Mouse (Mus musculus) bone marrow, adult 2 months (tissue): ENCODE results near the gene Pmvk.

Experiments
- CTCF ChIP-seq: fragments of 200-500 bp; IDR thresholded peaks from 2 replicates; pipeline ENCODE4 v1.5.1; 2011; ENCODE audit warnings: low read length, control low read depth; ENCODE audit not compliant: control insufficient read depth, insufficient read depth
- POLR2A ChIP-seq: fragments of 200-500 bp; IDR thresholded peaks from 2 replicates; pipeline ENCODE4 v1.6.1; 2011; ENCODE audit warnings: low read depth, mild to moderate bottlenecking, control low read depth, low read length, borderline replicate concordance; ENCODE audit not compliant: control insufficient read depth

DNA sequence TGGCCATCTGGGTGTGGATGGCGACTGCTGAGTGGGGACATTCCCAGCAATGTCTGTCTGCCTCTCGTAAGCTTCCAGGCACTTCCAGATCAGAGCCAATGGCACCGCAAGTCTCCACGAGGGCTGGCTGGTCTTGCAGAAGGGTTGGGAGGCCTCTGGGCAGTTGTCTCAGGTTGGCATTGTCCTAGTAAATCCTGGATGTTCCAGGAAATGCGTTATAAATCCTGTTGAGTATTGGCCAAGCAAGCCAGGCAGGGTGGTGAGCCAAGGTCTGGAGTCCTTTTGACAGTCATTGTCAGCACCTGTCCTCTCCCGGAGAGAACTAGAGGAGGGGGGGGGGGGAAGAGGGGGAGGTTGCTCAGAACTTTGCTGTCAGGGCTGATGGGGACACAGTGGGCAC, 24.7 kb downstream of the Pmvk start:
- TF ChIP-seq CTCF, result no peak
- no peak for TF ChIP-seq POLR2A
